In genomic region chr3:15040866-15041528, GRCm38 (mm10) we compare ENCODE assay signal across 15 mouse cellular contexts.
DNase-seq lines count a peak whose midpoint lies in the region; ATAC-seq lines count a peak whose summit lies in the region.
"Had no signal": no experiment of that assay in that cellular context is flagged by ENCODE, and none has a peak within 500 bp of the region (broad histone marks: within the 10 kb centered on the region; RNA-seq: fewer than 3 reads in every experiment).

No protein-coding gene starts in this region.

- no peak overlapping the region for H3K27ac ChIP-seq in embryonic facial prominence, embryonic 14.5 days (replicated peaks; ENCODE audit: low read depth, low read length)
- no peak overlapping the region for H3K27ac ChIP-seq in embryonic facial prominence, embryonic 10.5 days (replicated peaks)
- no peak overlapping the region for H3K27ac ChIP-seq in kidney, embryonic 15.5 days
- H3K27ac ChIP-seq: heart, adult 2 months; hindbrain, embryonic 10.5 days; limb, embryonic 13.5 days; stomach, postnatal 0 days had no signal

- no peaks in the 10 kb centered on the region for H3K9me3 ChIP-seq in embryonic facial prominence, embryonic 14.5 days (ENCODE audit: control insufficient read depth, low read length)
- H3K9me3 ChIP-seq in embryonic facial prominence, embryonic 10.5 days, result no peaks in the 10 kb centered on the region
- H3K9me3 ChIP-seq in kidney, embryonic 15.5 days (replicated peaks), result no peaks in the 10 kb centered on the region
- H3K9me3 ChIP-seq: hindbrain, embryonic 10.5 days; limb, embryonic 13.5 days; megakaryocyte, embryonic 14.5 days had no signal

- H3K4me3 ChIP-seq in embryonic facial prominence, embryonic 14.5 days (ENCODE audit: low read depth, low read length), result no peak overlapping the region
- H3K4me3 ChIP-seq in embryonic facial prominence, embryonic 10.5 days, result no peak overlapping the region
- no peak overlapping the region for H3K4me3 ChIP-seq in kidney, embryonic 15.5 days (replicated peaks)
- H3K4me3 ChIP-seq: heart, adult 2 months; hindbrain, embryonic 10.5 days; limb, embryonic 13.5 days; megakaryocyte, embryonic 14.5 days had no signal

- no peaks in the 10 kb centered on the region for H3K27me3 ChIP-seq in embryonic facial prominence, embryonic 14.5 days (replicated peaks; ENCODE audit: control insufficient read depth, insufficient read depth, low read length)
- H3K27me3 ChIP-seq in embryonic facial prominence, embryonic 10.5 days (replicated peaks; ENCODE audit: low read depth, poor library complexity, severe bottlenecking), result no peaks in the 10 kb centered on the region
- no peaks in the 10 kb centered on the region for H3K27me3 ChIP-seq in kidney, embryonic 15.5 days
- H3K27me3 ChIP-seq: limb, embryonic 13.5 days; megakaryocyte, embryonic 14.5 days had no signal

- DNase-seq in embryonic facial prominence, embryonic 14.5 days (ENCODE audit: low spot score), result peak; percentile 11
- no peak for DNase-seq in embryonic facial prominence, embryonic 10.5 days (ENCODE audit: low spot score)
- peak; percentile 6 to 10 for DNase-seq in kidney, postnatal 36 days
- peak; percentile 43 for DNase-seq in cerebellum, adult 9-10 months
- DNase-seq in skeletal muscle tissue, adult 2 months (ENCODE audit: low read depth, low spot score), result peak; percentile 30
- no peak for DNase-seq in right cerebral cortex, postnatal 36 days (ENCODE audit: low spot score in 2 of 2)
- no peak for DNase-seq in lung, postnatal 10 days
- DNase-seq: forebrain, postnatal 0 days; lung, adult 2 months had no signal

- 43% methylated on average over 7 of the region's 7 CpGs for WGBS in embryonic facial prominence, embryonic 14.5 days
- WGBS in embryonic facial prominence, embryonic 10.5 days, result 67% methylated on average over 7 of the region's 7 CpGs
- 62% methylated on average over 7 of the region's 7 CpGs for WGBS in kidney, embryonic 15.5 days

- no peak overlapping the region for H3K4me2 ChIP-seq in embryonic facial prominence, embryonic 14.5 days (ENCODE audit: low read depth, low read length)
- H3K4me2 ChIP-seq in kidney, embryonic 15.5 days, result no peak overlapping the region
- H3K4me2 ChIP-seq: limb, embryonic 13.5 days had no signal

- H3K9ac ChIP-seq in embryonic facial prominence, embryonic 14.5 days (ENCODE audit: low read depth, low read length), result no peak overlapping the region
- no peak overlapping the region for H3K9ac ChIP-seq in kidney, embryonic 15.5 days
- H3K9ac ChIP-seq: forebrain, postnatal 0 days; limb, embryonic 13.5 days had no signal

- no peaks in the 10 kb centered on the region for H3K36me3 ChIP-seq in embryonic facial prominence, embryonic 14.5 days (ENCODE audit: control insufficient read depth, insufficient read depth, low read length)
- no peaks in the 10 kb centered on the region for H3K36me3 ChIP-seq in embryonic facial prominence, embryonic 10.5 days (replicated peaks)
- no peaks in the 10 kb centered on the region for H3K36me3 ChIP-seq in kidney, embryonic 15.5 days
- H3K36me3 ChIP-seq: hindbrain, embryonic 10.5 days; limb, embryonic 13.5 days had no signal

- ATAC-seq in embryonic facial prominence, embryonic 14.5 days (ENCODE audit: low read depth), result no peak
- ATAC-seq in kidney, embryonic 15.5 days (replicated peaks; ENCODE audit: low FRiP score), result no peak
- ATAC-seq: forebrain, postnatal 0 days had no signal

- H3K4me1 ChIP-seq in embryonic facial prominence, embryonic 14.5 days (ENCODE audit: control insufficient read depth, insufficient read depth, low read length), result no peaks in the 10 kb centered on the region
- 0 out of 2 replicates have a peak, but pooled peaks cover 5% of the 10 kb centered on the region for H3K4me1 ChIP-seq in embryonic facial prominence, embryonic 10.5 days
- no peaks in the 10 kb centered on the region for H3K4me1 ChIP-seq in kidney, embryonic 15.5 days
- H3K4me1 ChIP-seq: hindbrain, embryonic 10.5 days; limb, embryonic 13.5 days had no signal

Comparison
In these comparisons a context has a peak if more than half of its experiments do, and no peak if none do; other contexts are left out.
1. DNase-seq: peak in embryonic facial prominence, embryonic 14.5 days (single experiment), kidney, postnatal 36 days (2 of 2), cerebellum, adult 9-10 months (single experiment) and skeletal muscle tissue, adult 2 months (single experiment); none in embryonic facial prominence, embryonic 10.5 days (single experiment), right cerebral cortex, postnatal 36 days (0 of 2) and lung, postnatal 10 days (single experiment).